Mouse (Mus musculus): ENCODE data around the gene Dnajc1. TPM values are rescaled to one million over a fixed set of nuclear protein-coding genes. Genes with fewer than 3 reads are reported as not detected.
A peak's percentile ranks its signal among the peaks of the same experiment; 100 is the strongest.

Gene Dnajc1
- polyA plus RNA-seq, 2 experiments from 2014 or later, result 15.8 to 25.1 TPM

DNA sequence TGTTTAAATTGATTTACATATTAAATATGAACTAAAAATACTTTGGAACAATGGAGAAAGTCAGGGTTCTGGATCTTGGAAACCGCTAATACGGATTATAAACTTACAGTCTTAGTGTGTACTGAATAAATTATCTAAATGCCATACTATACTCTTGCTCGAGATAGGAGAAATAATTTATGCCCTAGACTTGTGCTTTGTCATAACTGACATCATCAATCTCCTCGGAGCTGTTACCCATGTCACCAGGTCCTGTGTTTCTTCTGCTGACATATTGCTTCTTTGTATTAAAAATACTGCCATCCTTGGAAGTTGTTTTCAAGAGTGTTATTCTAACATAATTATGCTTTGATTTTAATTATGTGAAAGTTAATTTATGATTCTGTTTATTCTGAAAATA, 197.3 kb downstream of the Dnajc1 start:
- no peak for ATAC-seq

- ATAC-seq, result no peak
Measured at GRCm38 (mm10) chr2:18188367-18188766, 204.3 kb downstream of the Dnajc1 start.

DNA sequence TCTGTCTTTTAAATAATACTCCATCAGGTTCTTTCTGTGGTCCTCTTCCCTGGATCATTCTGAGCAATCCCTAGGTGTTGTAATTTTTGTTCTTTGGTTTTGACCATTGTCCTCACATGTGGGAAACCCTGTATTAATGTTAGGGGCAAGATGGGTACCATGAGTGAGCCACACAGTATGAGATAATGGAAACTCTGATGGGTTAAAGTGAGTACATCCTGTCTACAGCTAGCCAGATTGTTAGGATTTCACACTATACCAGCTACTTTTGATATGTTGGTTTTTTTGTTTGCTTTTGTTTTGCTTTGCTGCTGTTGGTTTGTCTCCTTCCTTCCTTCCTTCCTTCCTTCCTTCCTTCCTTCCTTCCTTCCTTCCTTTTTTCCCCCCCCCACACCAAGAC, 209.6 kb downstream of the Dnajc1 start:
- ATAC-seq, result peak; percentile 60

DNA sequence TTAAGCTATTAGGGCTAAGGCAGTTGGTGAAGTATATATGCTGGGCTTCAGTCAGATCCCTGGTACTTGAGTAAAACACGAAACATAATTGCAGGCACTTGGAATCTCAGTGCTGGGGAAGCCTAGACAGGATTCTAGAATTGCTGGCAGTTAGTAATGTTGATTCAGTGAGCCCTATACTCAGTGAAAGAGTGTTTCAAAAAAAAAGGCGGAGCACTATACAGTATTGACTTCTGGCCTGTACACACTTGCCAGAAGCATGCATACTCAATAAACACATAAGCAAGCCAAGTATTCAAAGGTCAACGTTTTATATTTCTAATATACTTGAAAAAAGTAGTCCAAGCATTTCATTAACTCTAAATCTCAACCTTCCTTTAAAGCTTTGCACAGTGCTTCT, 211.0 kb downstream of the Dnajc1 start:
- no peak for ATAC-seq

DNA sequence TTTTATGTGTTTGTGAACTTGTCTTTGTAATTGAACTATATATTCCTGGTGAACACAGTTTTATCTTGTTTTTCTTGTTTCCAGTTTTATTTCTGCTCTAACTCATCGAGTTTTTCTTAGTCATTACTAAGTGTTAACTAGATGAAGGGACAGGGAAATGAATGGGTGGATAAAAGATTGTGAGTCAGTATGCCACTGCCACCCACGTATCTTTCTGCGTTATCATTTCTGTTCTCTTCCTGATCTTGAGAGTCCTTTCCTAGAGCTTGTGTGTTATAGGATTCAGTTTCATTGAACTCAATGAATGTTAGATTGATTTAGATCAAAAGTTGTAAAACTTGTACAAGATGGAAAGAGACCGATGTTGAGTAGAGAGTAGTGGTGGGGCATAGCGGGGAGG, 212.3 kb downstream of the Dnajc1 start:
- no peak for ATAC-seq

DNA sequence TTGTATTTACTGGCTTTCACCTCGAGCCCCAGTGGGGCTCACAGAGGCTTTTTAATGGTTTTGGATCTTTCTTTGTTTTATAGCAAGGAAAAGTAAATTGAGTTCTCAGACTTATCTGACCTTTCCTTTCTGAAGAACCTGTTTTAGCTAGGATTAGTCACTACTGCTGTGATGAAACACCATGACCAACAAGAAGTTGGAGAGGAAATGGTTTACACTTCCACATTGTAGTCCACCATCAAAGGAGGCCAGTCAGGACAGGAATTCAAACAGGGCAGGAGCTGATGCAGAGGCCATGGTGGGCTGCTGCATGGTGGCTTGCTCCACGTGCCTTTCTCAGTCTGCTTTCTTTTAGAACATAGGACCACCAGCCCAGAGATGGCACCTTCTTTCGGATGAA, 216.4 kb downstream of the Dnajc1 start:
- ATAC-seq, result no peak

DNA sequence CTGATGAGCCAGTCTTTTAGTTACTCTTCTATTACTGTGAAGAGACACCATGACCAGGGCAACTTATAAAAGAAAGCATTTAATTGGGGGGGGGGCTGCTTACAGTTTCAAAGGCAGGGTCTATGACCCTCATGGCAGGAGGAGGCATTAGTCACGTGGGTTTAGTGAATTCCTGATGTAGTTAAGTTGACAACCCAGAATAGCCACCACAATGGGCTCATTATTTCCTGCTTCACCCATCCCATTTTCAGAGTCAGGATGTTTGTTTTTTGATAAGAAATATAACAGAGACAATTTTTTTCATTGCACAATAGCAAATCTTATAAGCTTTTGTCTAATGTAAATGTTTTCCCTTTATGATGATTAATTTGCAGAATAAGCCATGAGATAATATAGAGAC, 217.4 kb downstream of the Dnajc1 start:
- no peak for ATAC-seq

GRCm38 (mm10) chr2:18169174-18169948, 223.3 kb downstream of the Dnajc1 start:
- ATAC-seq, result no peak

- no peak for ATAC-seq
Measured at GRCm38 (mm10) chr2:18165511-18165910, 227.1 kb downstream of the Dnajc1 start.

GRCm38 (mm10) chr2:18160992-18161391, 231.6 kb downstream of the Dnajc1 start:
- no peak for ATAC-seq

- no peak for ATAC-seq
Measured at GRCm38 (mm10) chr2:18159426-18159825, 233.2 kb downstream of the Dnajc1 start.

DNA sequence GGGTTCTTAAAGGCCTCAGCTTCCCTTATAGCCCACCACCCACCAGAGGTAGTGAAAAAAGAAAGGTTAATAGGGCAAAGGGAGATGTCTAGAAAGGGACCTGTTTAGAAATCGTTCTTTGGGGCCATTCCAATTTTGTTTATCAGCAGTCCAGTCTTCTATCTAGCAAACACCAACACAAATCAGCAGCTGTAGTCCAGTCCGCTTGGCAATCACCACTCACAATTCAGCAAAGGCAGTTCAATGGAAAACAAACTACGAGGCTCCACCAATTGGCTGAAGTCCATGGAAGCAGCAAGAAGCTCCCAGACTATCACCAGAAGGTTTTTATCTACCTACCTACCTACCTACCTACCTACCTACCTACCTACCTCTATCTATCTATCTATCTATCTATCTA, 236.5 kb downstream of the Dnajc1 start:
- ATAC-seq, result no peak
